22 mouse cellular contexts compared by ENCODE assay signal in the genomic region with DNA sequence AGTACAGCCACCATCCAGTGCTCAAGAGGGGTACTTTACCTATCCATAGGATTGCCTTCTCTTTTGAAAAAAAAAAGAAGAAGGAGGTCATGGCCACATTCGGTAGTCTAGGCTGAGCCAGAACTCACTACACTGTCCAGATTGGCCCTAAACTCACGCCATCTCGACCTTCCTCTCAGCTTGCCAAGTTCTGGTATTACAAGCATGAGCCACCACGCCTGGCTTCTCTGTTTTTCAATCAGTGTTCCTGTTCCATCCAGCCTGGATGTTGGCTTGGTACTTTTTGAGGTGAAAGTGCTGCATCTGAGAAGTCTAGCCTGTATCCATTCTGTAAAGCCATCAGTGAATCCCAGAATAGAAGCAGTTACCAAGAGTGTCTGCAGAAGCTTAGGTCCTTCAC. TPM values are rescaled to one million over a fixed set of nuclear protein-coding genes. Genes with fewer than 3 reads are reported as not detected.
A peak's percentile ranks its signal among the peaks of the same experiment; 100 is the strongest.
DNase-seq lines count a peak whose midpoint lies in the region; ATAC-seq and TF ChIP-seq lines count a peak whose summit lies in the region.
"Had no signal": no experiment of that assay in that cellular context is flagged by ENCODE, and none has a peak within 500 bp of the region (broad histone marks: within the 10 kb centered on the region; RNA-seq: fewer than 3 reads in every experiment).

No protein-coding gene starts in this region.

- 85% methylated on average over 4 of the region's 4 CpGs for WGBS in intestine, postnatal 0 days
- 90% methylated on average over 4 of the region's 4 CpGs for WGBS in intestine, embryonic 15.5 days
- 78% methylated on average over 4 of the region's 4 CpGs for WGBS in liver, postnatal 0 days (ENCODE audit: insufficient replicate concordance)
- 80% methylated on average over 4 of the region's 4 CpGs for WGBS in lung, postnatal 0 days

- no peak overlapping the region for H3K4me3 ChIP-seq in intestine, postnatal 0 days (ENCODE audit: low read depth, low read length)
- no peak overlapping the region for H3K4me3 ChIP-seq in intestine, embryonic 15.5 days (replicated peaks)
- no peak overlapping the region for H3K4me3 ChIP-seq in liver, postnatal 0 days (ENCODE audit: low read depth, low read length)
- H3K4me3 ChIP-seq in myocyte, result no peak overlapping the region
- H3K4me3 ChIP-seq in lung, postnatal 0 days (ENCODE audit: low read depth, low read length), result no peak overlapping the region
- H3K4me3 ChIP-seq: embryonic facial prominence, embryonic 10.5 days; forebrain, embryonic 13.5 days; heart, adult 2 months; heart, embryonic 13.5 days; hindbrain, embryonic 15.5 days had no signal

- no peaks in the 10 kb centered on the region for H3K27me3 ChIP-seq in intestine, postnatal 0 days (replicated peaks; ENCODE audit: control insufficient read depth, insufficient read depth, low read length)
- no peaks in the 10 kb centered on the region for H3K27me3 ChIP-seq in intestine, embryonic 15.5 days (replicated peaks)
- H3K27me3 ChIP-seq in liver, postnatal 0 days (ENCODE audit: insufficient read depth, low read length), result no peaks in the 10 kb centered on the region
- H3K27me3 ChIP-seq in myocyte (ENCODE audit: control insufficient read depth, insufficient read depth, insufficient read length), result peaks cover under 1% of the 10 kb centered on the region
- no peaks in the 10 kb centered on the region for H3K27me3 ChIP-seq in lung, postnatal 0 days (replicated peaks; ENCODE audit: insufficient read depth, low read length)
- H3K27me3 ChIP-seq: hindbrain, embryonic 15.5 days had no signal

- peaks cover 40% of the 10 kb centered on the region for H3K36me3 ChIP-seq in intestine, postnatal 0 days (ENCODE audit: control insufficient read depth, insufficient read depth)
- peaks cover 18% of the 10 kb centered on the region for H3K36me3 ChIP-seq in intestine, embryonic 15.5 days
- H3K36me3 ChIP-seq in liver, postnatal 0 days (replicated peaks; ENCODE audit: insufficient read depth, low read length), result peaks cover 14% of the 10 kb centered on the region
- peaks cover 9% of the 10 kb centered on the region for H3K36me3 ChIP-seq in myocyte (ENCODE audit: control insufficient read depth, insufficient read depth)
- H3K36me3 ChIP-seq in lung, postnatal 0 days (ENCODE audit: insufficient read depth, low read length), result peaks cover 25% of the 10 kb centered on the region; the same call in 1 of the 2 replicates

- H3K4me2 ChIP-seq in intestine, postnatal 0 days (replicated peaks; ENCODE audit: low read depth), result peak overlapping the region; percentile 83; the same call in 1 of the 2 replicates
- no peak overlapping the region for H3K4me2 ChIP-seq in intestine, embryonic 15.5 days (replicated peaks)
- no peak overlapping the region for H3K4me2 ChIP-seq in liver, postnatal 0 days (ENCODE audit: low read depth, low read length)
- peak overlapping the region; percentile 44 for H3K4me2 ChIP-seq in myocyte (ENCODE audit: low read depth)
- H3K4me2 ChIP-seq in lung, postnatal 0 days (replicated peaks; ENCODE audit: low read depth, low read length), result no peak overlapping the region
- H3K4me2 ChIP-seq: forebrain, embryonic 13.5 days; heart, embryonic 13.5 days; hindbrain, embryonic 15.5 days had no signal

- DNase-seq in liver, postnatal 0 days, result no peak
- DNase-seq in liver, result no peak
- no peak for DNase-seq in right cerebral cortex, postnatal 14 days
- DNase-seq in lung, postnatal 0 days (ENCODE audit: low spot score), result no peak
- DNase-seq: adrenal gland, postnatal 14 days; cerebellum, adult 18-20 months; cerebellum, adult 9-11 months; forebrain, postnatal 0 days; gastrocnemius, postnatal 14 days; heart, adult 2 months; heart, postnatal 36 days had no signal

- no peak for ATAC-seq in intestine, postnatal 0 days
- no peak for ATAC-seq in intestine, embryonic 15.5 days
- no peak for ATAC-seq in liver, postnatal 0 days
- ATAC-seq in lung, postnatal 0 days, result no peak
- ATAC-seq: forebrain, embryonic 13.5 days; forebrain, postnatal 0 days had no signal

- peaks cover 6% of the 10 kb centered on the region; the same call in 1 of the 2 replicates for H3K4me1 ChIP-seq in intestine, postnatal 0 days (replicated peaks; ENCODE audit: control insufficient read depth, insufficient read depth, low read length)
- peaks cover 7% of the 10 kb centered on the region; the same call in 1 of the 2 replicates for H3K4me1 ChIP-seq in intestine, embryonic 15.5 days (replicated peaks)
- peaks cover 14% of the 10 kb centered on the region for H3K4me1 ChIP-seq in liver, postnatal 0 days (ENCODE audit: insufficient read depth)
- H3K4me1 ChIP-seq in lung, postnatal 0 days (ENCODE audit: insufficient read depth, low read depth, low read length), result peaks cover 4% of the 10 kb centered on the region; the same call in 1 of the 2 replicates

- H3K79me2 ChIP-seq in myocyte (ENCODE audit: control insufficient read depth, insufficient read depth), result peaks cover 12% of the 10 kb centered on the region

- no peak for TF ChIP-seq EP300 in liver, postnatal 0 days (IDR thresholded peaks at IDR 0.05; ENCODE audit: low read depth)
- no peak for TF ChIP-seq EP300 in lung, postnatal 0 days (IDR thresholded peaks at IDR 0.05)

- H3K9ac ChIP-seq in intestine, postnatal 0 days (ENCODE audit: low read depth, low read length), result no peak overlapping the region
- H3K9ac ChIP-seq in intestine, embryonic 15.5 days, result no peak overlapping the region
- no peak overlapping the region for H3K9ac ChIP-seq in liver, postnatal 0 days (replicated peaks)
- no peak overlapping the region for H3K9ac ChIP-seq in lung, postnatal 0 days (replicated peaks; ENCODE audit: low read depth)
- H3K9ac ChIP-seq: forebrain, embryonic 13.5 days; forebrain, postnatal 0 days; heart, embryonic 13.5 days; hindbrain, embryonic 15.5 days had no signal

- peak overlapping the region; percentile 51 for H3K27ac ChIP-seq in intestine, postnatal 0 days (ENCODE audit: low read depth, low read length)
- H3K27ac ChIP-seq in intestine, embryonic 15.5 days, result no peak overlapping the region
- H3K27ac ChIP-seq in liver, postnatal 0 days (ENCODE audit: low read depth), result peak overlapping the region; percentile 22; the same call in 1 of the 2 replicates
- no peak overlapping the region for H3K27ac ChIP-seq in lung, postnatal 0 days (ENCODE audit: low read length)
- H3K27ac ChIP-seq: embryonic facial prominence, embryonic 10.5 days; forebrain, embryonic 13.5 days; heart, adult 2 months; heart, embryonic 13.5 days; hindbrain, embryonic 15.5 days had no signal

- TF ChIP-seq CTCF in intestine, postnatal 0 days (IDR thresholded peaks at IDR 0.05; ENCODE audit: low read depth), result no peak
- no peak for TF ChIP-seq CTCF in liver, postnatal 0 days (IDR thresholded peaks at IDR 0.05; ENCODE audit: low read depth)
- no peak for TF ChIP-seq CTCF in lung, postnatal 0 days (IDR thresholded peaks at IDR 0.05)

- no peaks in the 10 kb centered on the region for H3K9me3 ChIP-seq in intestine, postnatal 0 days (ENCODE audit: control insufficient read depth)
- H3K9me3 ChIP-seq in intestine, embryonic 15.5 days, result no peaks in the 10 kb centered on the region
- H3K9me3 ChIP-seq in liver, postnatal 0 days (ENCODE audit: low read length), result no peaks in the 10 kb centered on the region
- H3K9me3 ChIP-seq in lung, postnatal 0 days (ENCODE audit: low read length), result no peaks in the 10 kb centered on the region
- H3K9me3 ChIP-seq: embryonic facial prominence, embryonic 10.5 days; forebrain, embryonic 13.5 days; heart, embryonic 13.5 days; hindbrain, embryonic 15.5 days had no signal

- TF ChIP-seq POLR2A in myocyte (IDR thresholded peaks at IDR 0.05; ENCODE audit: insufficient read length, low read depth), result no peak

- no peak overlapping the region for H3ac ChIP-seq in myocyte (ENCODE audit: control insufficient read depth, insufficient read length)

TF ChIP-seq in myocyte, 11 proteins besides CTCF, POLR2A, EP300 and RAD21 (continues in another document):
- TF ChIP-seq MYOD1 (IDR thresholded peaks at IDR 0.05; ENCODE audit: control insufficient read depth in 1 of 3, insufficient read length in 2 of 3, low read depth in 2 of 3) (no peak), USF1 (IDR thresholded peaks at IDR 0.05; ENCODE audit: low read depth) (no peak), E2F4 (IDR thresholded peaks at IDR 0.05; ENCODE audit: insufficient read depth) (no peak), REST (IDR thresholded peaks at IDR 0.05; ENCODE audit: insufficient read depth, insufficient read length) (no peak), TCF12 (IDR thresholded peaks at IDR 0.05; ENCODE audit: insufficient read depth, poor library complexity, severe bottlenecking) (no peak), TCF3 (IDR thresholded peaks at IDR 0.05; ENCODE audit: insufficient read length, low read depth) (no peak), SRF (IDR thresholded peaks at IDR 0.05; ENCODE audit: control insufficient read depth, insufficient read length, low read depth) (no peak)

RNA-seq across cellular contexts. Expression of a gene that starts 3.3 kb away (rescaled TPM):
- 108 and 120 TPM in 2 replicates for polyA plus RNA-seq in intestine, postnatal 0 days (2015; fragmentation: Nextera tagmentation; extraction: Ambion mirVana)
- 118 and 119 TPM in 2 replicates for polyA plus RNA-seq in intestine, embryonic 15.5 days (2015; fragmentation: Nextera tagmentation; extraction: Ambion mirVana)
- polyA plus RNA-seq in liver, postnatal 0 days (2015; fragmentation: Nextera tagmentation; extraction: Ambion mirVana), result 50.3 and 50.8 TPM in 2 replicates
- 70.5 TPM for polyA plus RNA-seq in myocyte (2012; fragmentation: generic; extraction: Trizol)
- 48.7 and 60.8 TPM in 2 replicates for polyA plus RNA-seq in lung, postnatal 0 days (2015; fragmentation: Nextera tagmentation; extraction: Ambion mirVana)

RNA-seq across cellular contexts. Expression of a gene that starts 23.6 kb away (rescaled TPM):
- polyA plus RNA-seq in intestine, postnatal 0 days (2015; fragmentation: Nextera tagmentation; extraction: Ambion mirVana), result 203 and 213 TPM in 2 replicates
- polyA plus RNA-seq in intestine, embryonic 15.5 days (2015; fragmentation: Nextera tagmentation; extraction: Ambion mirVana), result 228 and 249 TPM in 2 replicates
- 70.5 and 72.2 TPM in 2 replicates for polyA plus RNA-seq in liver, postnatal 0 days (2015; fragmentation: Nextera tagmentation; extraction: Ambion mirVana)
- polyA plus RNA-seq in myocyte (2012; fragmentation: generic; extraction: Trizol), result 152 TPM
- polyA plus RNA-seq in lung, postnatal 0 days (2015; fragmentation: Nextera tagmentation; extraction: Ambion mirVana), result 182 and 185 TPM in 2 replicates

RNA-seq across cellular contexts. Expression of a gene that starts 42.9 kb away (rescaled TPM):
- not detected in 2 replicates for polyA plus RNA-seq in intestine, postnatal 0 days (2015; fragmentation: Nextera tagmentation; extraction: Ambion mirVana)
- polyA plus RNA-seq in intestine, embryonic 15.5 days (2015; fragmentation: Nextera tagmentation; extraction: Ambion mirVana), result not detected in 2 replicates
- not detected in 2 replicates for polyA plus RNA-seq in liver, postnatal 0 days (2015; fragmentation: Nextera tagmentation; extraction: Ambion mirVana)
- not detected for polyA plus RNA-seq in myocyte (2012; fragmentation: generic; extraction: Trizol)
- not detected in 2 replicates for polyA plus RNA-seq in lung, postnatal 0 days (2015; fragmentation: Nextera tagmentation; extraction: Ambion mirVana)
- polyA plus RNA-seq: C2C12; embryonic facial prominence, embryonic 10.5 days; forebrain, embryonic 13.5 days; forebrain, postnatal 0 days; gonadal fat pad, adult 2 months; heart, adult 2 months; heart, embryonic 13.5 days; heart, postnatal 0 days; hindbrain, embryonic 11.5 days had no signal

RNA-seq across cellular contexts. Expression of a gene that starts 46.4 kb away (rescaled TPM):
- polyA plus RNA-seq in intestine, postnatal 0 days (2015; fragmentation: Nextera tagmentation; extraction: Ambion mirVana), result 355 and 422 TPM in 2 replicates
- polyA plus RNA-seq in intestine, embryonic 15.5 days (2015; fragmentation: Nextera tagmentation; extraction: Ambion mirVana), result 259 and 272 TPM in 2 replicates
- polyA plus RNA-seq in liver, postnatal 0 days (2015; fragmentation: Nextera tagmentation; extraction: Ambion mirVana), result 202 and 206 TPM in 2 replicates
- polyA plus RNA-seq in myocyte (2012; fragmentation: generic; extraction: Trizol), result 62.4 TPM
- 83.5 and 85.3 TPM in 2 replicates for polyA plus RNA-seq in lung, postnatal 0 days (2015; fragmentation: Nextera tagmentation; extraction: Ambion mirVana)

Comparison
In these comparisons a context has a peak if more than half of its experiments do, and no peak if none do; other contexts are left out.
1. H3K27ac ChIP-seq: peak in intestine, postnatal 0 days (single experiment) and liver, postnatal 0 days (single experiment); none in intestine, embryonic 15.5 days (single experiment) and lung, postnatal 0 days (single experiment).
2. H3K4me2 ChIP-seq: peak in intestine, postnatal 0 days (single experiment) and myocyte (single experiment); none in intestine, embryonic 15.5 days (single experiment), liver, postnatal 0 days (single experiment) and lung, postnatal 0 days (single experiment).